Mouse (Mus musculus) megakaryocyte-erythroid progenitor cell, adult 5-6 weeks (primary cell): ENCODE results near the gene Camsap1. TPM values are rescaled to one million over a fixed set of nuclear protein-coding genes. Genes with fewer than 3 reads are reported as not detected.

Source experiments
- ATAC-seq: replicated peaks from 2 replicates; pipeline ENCODE4 v1.8.0; 2016; ENCODE audit warnings: mild to moderate bottlenecking, inconsistent platforms; ENCODE audit not compliant: severe bottlenecking, poor library complexity, low FRiP score, low TSS enrichment
- total RNA-seq, 2 experiments: library from RNA; stranded (forward) in 1 of 2; stranded (reverse) in 1 of 2; fragments of 200-1000, 215-1000 nt in 1 of 2; fragments of >200 nt in 1 of 2; fragmentation: Nextera tagmentation in 1 of 2; gene quantifications; 2 replicates each; pipeline ENCODE4 v1.2.3; 2014 to 2017

The Camsap1 gene
- 18.2 and 37.5 TPM in 2 replicates for total RNA-seq (2014; fragmentation: Nextera tagmentation)
- total RNA-seq (2017) = 25.9 and 44.6 TPM in 2 replicates

DNA sequence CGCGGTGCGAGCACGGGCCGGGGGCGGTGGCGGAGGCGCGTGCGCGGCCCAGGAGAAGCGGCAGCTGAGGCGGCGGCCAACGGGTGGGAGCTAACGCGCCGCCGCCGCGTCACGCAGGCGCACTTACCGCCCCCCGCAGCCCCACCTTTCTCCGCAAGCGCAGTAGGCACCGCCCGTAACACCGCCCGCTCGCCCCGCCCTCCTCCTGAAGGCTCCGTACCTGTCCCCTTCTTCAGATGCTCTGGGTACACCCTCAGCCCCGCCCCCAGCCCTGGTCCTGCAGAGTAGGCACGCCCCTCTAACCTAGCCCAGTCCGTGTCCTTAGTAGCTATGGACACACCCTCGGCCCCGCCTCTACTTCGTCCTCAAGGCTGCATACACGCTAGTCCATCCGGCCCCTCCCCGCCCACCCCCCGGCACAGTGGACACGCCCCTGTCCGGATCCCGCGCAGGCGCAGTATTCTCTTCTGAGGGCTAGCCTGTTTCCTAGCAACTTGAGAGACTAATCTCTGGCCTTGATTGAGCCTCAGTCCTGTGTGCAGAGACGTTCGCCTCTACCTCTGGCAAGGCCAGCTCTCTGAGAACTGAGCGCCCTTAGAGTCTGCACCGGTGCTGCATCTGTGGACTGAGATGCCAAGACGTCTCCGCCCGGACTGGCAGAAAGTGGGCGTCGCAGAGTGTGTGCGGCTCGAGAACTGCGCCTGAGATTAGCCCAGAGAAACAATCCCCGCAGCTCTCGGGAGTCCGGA is at the start of gene Camsap1:
TSS of gene Camsap1 (minus strand) at position 124 of the 749 bp plus-strand sequence.
- ATAC-seq = peak; percentile 96

DNA sequence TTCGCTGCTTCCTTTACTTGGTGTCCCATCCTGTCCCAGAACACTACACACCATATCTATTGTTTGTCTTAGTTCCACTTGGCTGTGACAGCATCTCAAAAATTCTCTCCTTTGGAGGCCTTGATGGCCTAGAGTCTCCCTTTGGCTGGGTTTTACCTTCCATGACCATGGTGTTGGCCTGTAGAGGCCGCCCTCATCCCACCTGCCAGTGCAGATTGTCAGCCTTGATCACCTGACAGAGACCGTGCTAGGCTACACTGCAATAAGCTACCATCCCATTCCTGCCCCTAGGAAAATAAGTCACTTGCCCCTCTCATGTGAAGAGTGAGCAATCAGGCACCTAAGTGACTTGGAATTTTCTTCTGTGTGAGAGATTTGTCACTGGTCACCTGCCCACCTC is 47.2 kb upstream of the Camsap1 start:
- ATAC-seq = no peak

DNA sequence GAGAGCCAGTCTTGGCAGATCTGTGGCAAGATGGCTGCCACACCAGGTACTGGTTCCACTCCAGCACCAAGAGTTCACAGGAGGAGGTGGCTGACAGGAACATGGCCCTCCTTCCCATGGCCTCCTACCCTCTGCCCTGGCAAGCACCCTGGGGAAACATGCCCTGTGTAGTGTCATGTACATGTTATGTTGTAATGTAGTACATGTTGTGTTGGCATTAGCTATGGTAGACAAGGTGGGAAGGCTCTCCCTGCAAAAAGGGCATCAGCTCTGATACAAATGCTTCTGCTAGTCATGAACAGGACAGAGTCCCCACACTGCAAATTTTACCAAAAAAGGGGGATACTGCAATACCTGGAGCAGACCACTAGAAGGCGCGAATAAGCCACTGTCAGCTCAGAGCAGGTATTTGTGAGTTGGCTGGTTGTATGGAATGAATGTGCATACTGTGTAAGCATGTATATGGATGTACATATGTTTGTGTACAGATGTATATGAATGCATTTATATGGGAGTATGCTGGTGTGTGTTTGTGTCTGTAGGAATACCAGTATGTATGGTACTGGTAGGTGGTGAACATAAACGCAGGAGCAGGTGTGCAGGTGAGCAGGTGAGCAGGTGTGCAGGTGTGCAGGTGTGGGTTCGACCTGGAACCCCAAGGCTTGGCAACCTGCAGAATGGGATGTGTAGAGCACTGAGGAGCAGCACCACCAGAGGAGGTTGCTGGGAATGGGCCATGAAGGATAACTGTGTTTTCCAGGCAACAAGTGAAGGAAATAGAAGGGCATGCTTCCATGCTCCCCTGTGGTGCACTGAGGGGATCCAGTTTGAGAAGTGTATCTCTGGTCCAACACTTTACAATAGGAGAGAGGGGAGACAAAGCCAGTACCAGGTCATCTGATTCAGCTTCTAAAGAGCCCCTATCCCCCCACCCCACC is 41.3 kb upstream of the Camsap1 start:
- peak; percentile 31; the same call in 1 of the 2 replicates for ATAC-seq

GRCm38 (mm10) chr2:26022626-26023025 is 39.5 kb upstream of the Camsap1 start:
- no peak for ATAC-seq

DNA sequence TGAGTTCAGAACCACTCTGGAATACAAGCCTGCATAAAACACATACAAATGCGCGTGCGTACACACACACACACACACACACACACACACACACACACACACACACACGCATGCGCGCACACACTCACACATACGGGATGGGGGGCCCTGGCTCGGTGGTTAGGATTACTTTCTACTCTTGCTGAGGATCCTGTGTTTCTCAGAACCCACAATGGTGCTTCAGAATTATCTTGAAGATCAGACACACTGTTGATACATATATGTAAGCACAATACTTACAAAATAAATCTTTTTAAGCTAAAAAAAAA is 39.1 kb upstream of the Camsap1 start:
- no peak for ATAC-seq

DNA sequence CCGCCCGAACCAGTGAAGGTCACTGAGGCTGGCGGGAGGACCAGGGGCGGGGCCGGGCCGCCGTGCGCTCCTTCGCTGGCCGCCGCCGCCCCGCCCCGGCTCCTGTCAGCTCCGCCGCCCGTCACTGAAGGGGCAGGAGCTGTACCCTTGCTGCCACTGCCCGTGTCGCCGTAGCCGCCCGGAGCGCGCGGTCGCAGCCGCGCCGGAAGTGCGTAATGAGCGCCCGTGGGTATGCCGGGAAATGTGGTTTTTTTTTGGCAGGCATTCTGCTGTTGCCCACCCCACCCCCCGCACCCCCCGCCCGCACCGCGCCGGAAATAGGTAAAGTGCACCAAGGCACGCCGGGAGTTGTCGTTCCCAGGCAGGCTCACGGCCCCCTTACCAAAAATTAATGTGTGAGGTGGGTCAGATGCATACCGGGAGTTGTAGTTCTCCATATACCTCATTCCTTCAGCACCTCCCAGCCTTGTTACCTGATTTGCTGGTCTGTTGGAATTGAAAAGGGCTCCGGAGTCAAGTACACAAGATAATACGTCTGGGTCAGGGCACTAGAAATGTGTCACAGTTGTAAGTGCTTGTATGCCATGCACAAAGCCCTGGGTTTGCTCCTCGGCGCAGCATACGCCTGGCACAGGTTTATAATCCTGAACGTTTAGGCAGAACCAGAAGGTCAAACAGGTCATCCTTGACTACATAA is 38.6 kb upstream of the Camsap1 start, which contains the start of gene Ubac1:
TSS of gene Ubac1 (minus strand) at position 187 of the 697 bp plus-strand sequence.
- peak; percentile 74 for ATAC-seq

DNA sequence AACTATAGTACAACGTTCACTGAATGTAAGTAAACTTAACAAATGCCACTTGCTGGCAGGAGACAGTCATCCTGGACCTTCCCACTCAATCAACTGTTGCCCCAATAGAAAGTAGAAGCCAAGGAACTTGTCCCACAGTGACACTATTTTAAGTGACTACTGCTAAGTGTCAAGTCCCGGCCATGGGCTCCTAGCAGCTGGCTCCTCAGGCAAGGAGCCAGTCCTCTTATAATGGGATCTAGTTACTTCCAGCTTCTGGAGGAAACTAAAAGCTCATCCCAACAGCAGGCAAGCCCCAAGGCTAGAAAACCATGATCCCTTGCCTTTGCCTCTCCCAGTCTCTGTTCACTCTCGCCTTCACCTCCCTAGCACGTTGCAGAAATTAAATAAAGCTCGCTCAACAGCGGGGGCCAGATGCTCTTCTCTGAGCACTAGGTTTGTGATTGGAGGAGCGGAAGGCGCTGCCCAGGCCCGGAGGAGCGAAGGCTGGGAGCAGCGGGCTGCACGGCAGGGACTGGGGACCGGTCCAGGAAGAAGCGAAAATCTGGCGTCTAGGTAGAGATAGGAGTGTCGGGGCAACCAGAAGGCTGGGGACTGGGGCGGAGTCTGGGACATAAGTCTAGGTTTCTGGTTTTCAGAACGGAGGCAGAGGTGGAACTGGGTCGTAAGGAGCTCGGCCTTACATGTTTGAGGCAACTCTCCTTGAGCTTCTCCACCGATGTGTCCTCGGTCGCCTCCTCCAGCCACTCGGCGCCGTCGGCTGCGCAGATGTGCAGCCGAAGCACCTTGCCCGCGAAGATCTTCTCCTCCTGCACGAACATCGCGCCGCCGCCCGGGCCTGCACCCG is 37.9 kb upstream of the Camsap1 start:
- ATAC-seq = peak; percentile 46

GRCm38 (mm10) chr2:26019923-26020322 is 36.8 kb upstream of the Camsap1 start:
- ATAC-seq = no peak

GRCm38 (mm10) chr2:26017326-26017725 is 34.2 kb upstream of the Camsap1 start:
- no peak for ATAC-seq

DNA sequence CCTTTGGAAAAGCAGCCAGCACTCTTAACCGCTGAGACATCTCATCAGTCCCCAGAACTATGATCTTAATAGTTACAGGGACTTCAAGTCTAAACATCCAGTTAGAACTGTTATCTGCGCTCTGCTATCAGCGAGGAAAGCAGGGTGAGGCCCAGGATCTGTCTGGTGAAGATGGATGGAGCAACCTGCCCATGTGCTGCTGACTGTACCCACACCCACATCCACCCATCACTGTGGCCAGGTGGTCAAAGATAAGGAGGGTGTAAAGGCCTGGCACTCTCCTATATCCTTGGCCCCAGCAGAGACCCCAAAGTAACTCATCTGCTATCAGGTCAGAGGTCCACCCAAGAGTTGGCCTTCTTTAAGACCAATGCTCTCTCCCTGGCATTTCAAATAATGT is 30.6 kb upstream of the Camsap1 start:
- ATAC-seq = peak; percentile 89

DNA sequence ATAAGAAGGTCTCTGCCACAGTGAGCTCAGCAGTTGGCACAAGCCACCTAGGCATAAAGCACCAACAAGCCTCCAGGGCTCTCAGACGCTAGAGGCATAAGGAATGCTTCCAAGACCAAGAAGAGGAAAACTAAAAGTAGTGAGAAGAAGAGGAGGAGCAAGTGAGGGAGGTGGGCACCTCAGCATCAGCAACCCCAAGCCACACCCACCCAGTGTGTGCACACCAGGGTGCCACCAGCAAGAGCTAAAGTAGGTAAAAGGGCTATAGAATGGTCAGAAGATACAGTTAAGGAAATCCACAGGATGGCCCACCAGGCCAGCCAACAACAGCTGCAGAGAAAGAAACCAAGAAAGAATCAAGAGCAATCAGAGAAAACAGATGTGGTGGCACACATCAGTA is 28.3 kb upstream of the Camsap1 start:
- no peak for ATAC-seq

GRCm38 (mm10) chr2:26002001-26002400 is 18.9 kb upstream of the Camsap1 start:
- ATAC-seq = no peak

GRCm38 (mm10) chr2:26001136-26001535 is 18.1 kb upstream of the Camsap1 start:
- no peak for ATAC-seq

- no peak for ATAC-seq
These were observed 14.6 kb upstream of the Camsap1 start for GRCm38 (mm10) chr2:25997716-25998115.

- no peak for ATAC-seq
These were observed 11.7 kb upstream of the Camsap1 start for GRCm38 (mm10) chr2:25994791-25995190.

DNA sequence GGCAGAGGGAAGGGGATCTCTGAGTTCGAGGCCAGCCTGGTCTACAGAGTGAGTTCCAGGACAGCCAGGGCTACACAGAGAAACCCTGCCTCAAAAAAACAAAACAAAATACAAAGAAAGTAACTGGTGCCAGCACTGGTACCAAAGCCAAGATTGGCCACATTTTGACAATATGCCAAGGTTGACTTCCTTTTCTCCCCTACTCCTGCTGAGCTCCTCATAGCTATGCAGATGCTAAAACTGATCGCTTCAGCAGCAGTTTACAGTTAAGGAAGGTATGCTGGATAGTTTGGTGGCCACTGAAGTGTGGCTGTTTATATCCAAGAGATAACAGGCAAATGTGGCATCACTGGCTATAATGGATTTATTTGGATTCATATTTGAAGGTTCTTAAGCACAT is 9.2 kb upstream of the Camsap1 start:
- peak; percentile 52 for ATAC-seq

DNA sequence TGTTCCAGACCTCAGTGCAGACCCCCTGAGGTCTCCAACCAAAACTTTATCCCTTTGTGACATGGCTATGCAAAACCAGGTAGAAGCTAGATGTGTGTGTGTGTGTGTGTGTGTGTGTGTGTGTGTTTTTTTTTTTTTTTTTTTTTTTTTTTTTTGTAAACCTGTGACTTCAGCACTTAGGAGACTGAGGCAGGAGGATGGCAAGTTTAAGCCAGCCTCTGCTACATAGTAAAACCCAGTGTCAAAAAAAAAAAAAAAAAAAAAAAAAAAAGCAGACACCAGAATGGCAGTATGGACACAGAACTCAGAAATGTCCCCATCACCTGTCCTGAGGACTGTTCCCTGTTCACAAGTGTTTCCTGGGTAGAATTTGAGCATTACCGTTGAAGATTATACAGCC is 6.6 kb upstream of the Camsap1 start:
- ATAC-seq = no peak

DNA sequence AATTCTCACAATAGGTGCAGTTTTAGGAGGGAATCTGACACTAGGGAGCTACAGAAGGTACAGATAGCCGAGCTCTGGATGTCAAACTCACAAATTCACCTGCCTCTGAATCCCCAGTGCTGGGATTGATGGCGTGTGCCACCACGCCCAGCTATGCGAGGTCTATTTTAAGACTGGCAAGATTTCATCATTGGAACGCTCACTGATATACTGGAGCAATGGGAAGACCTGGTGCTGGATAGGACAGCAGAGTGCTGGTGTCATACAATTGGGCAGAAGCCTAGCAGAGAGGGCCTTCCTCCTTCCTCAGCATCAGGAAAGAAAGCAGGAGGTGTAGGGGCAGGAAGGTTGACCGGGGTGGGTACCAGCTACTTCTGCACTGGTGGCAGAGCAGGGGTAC is 4.7 kb upstream of the Camsap1 start:
- ATAC-seq = no peak

DNA sequence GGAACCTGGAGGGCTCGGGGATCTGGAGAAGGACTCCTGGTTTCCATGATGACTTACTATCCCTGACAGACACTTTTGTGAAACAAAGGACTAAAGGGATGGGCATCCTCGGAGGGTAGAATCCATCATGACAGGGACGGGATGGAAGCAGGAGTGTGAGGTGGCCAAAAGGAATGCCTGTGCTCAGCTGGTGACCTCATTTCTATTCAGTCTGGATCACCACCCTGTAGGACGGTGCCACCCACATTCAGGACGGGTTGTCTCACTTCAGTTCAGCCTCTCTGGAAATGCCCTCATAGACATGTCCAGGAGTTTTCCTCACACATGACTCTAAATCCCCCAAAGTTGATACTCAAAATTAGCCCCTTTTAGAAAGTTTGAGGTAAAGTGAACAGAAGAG is 3.5 kb upstream of the Camsap1 start:
- no peak for ATAC-seq
